Mouse (Mus musculus): Measurements from ENCODE around the gene Nacc1.

Gene Nacc1

GRCm38 (mm10) chr8:84661458-84661871 lies 26.2 kb downstream of the Nacc1 start:
- DNase-seq: no peak

DNA sequence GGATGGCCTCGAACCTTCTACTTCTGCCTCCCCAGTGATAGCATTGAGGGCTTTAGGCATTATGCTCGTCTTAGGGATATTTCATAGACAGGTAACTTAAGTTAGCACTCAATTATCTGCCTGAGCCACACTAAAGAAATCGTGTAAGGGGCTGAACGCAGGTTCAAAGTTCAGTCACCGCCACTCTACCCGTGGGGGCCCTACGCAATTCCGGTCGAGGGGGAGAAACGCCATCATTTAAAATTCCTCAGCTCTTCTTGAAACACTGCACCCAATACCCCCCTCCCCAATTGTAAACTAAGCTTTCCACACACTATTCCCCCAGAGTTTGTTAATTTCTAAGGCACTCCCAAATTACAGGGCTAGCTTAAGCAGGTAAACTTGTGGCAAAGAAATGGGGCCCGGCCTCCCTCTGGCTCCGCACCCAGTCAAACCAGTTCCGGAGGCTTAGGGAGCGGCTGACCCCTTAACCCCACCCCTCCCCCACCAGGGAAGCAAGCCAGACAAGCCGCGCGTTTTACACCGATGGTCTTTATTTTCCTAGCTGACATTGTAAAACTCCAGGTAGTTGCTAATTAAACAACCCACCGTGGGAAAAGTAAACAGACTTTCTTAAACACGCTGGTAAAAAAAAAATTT lies 26.7 kb downstream of the Nacc1 start:
- DNase-seq: no peak

GRCm38 (mm10) chr8:84659936-84660818 lies 27.5 kb downstream of the Nacc1 start:
- DNase-seq: no peak

GRCm38 (mm10) chr8:84658951-84659350 lies 28.7 kb downstream of the Nacc1 start:
- no peak for DNase-seq

DNA sequence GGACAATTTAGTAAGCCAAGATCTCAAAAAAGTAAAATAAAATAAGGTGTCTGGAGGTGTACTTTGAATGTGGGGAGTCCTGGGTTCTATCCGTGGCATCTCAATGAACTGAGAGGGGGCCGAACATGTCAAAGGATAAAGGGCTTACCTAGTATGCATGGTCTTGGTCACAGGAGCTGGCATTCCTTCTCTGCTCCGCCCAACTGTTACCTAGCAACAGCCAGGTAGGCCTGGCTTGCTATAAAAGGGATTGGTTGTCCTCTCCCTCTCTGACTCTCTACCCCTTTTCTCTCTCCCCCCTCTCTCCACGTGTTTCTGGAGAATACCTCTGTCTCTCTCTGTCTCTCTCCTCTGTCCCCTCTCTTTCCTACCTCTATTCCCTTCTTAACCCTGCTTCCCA lies 30.0 kb downstream of the Nacc1 start:
- no peak for DNase-seq

DNA sequence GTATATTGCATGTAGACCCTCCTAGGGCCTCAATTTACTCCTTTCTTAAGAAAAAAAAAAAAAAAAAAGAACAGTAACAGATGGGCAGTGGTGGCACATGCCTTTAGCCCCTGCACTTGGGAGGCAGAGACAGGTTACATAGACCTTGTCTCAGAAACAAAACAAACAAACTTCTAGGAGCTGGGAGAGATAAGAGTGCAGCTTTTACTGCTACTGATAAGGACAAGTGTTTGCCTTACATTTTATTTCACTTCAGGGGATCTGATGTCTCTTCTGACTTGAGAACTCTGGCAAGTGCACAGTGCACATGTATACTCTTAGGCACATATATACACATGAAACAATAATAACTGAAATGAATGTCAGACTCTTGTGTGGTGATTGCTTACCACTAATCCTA lies 30.5 kb downstream of the Nacc1 start:
- no peak for DNase-seq

DNA sequence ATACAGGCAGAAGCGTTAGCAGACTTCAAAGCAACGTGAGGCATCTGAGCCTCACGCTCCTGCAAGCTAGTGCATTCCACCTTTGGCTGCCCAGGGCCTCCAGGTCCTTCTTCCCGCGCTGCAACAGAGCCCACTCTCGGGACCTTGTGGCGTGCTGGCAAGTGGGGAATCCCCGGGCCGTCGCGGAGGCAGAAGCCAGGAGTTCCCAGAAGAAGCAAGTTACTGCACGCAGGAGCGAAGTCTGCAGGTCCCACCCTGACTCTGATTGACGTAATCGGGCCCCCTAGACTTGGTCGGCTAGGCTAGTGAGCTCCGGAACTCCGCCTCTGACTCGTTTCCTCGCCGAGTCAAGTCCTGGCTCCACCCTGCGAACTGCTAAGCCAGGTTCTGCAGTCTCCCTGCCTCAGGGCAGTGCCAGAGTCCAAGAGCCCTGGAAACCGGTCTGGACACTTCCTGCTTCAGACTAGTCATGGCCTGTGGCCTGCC lies 31.0 kb downstream of the Nacc1 start:
- DNase-seq: no peak

- DNase-seq: no peak
Observed at GRCm38 (mm10) chr8:84656191-84656525, 31.5 kb downstream of the Nacc1 start.

GRCm38 (mm10) chr8:84655336-84656190 lies 32.1 kb downstream of the Nacc1 start:
- DNase-seq: no peak

DNA sequence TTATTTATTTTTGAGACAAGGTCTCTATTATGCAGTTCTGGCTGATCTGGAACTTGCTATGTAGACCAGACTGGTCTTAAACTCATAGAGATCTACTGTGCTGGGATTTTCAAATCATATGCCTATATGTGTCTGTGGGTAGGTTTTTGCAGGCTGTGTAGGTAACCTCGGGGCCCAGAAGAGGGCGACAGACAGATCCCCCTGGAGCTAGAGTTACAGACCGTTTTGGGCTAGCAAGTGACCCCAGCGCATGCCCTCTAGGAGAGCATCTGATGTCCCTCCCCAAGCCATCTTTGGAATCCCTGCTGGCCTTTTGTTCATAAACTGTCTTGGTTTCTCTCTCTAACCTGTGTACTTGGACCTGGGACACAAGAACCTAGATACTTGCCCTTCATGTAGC lies 33.1 kb downstream of the Nacc1 start:
- no peak for DNase-seq

DNA sequence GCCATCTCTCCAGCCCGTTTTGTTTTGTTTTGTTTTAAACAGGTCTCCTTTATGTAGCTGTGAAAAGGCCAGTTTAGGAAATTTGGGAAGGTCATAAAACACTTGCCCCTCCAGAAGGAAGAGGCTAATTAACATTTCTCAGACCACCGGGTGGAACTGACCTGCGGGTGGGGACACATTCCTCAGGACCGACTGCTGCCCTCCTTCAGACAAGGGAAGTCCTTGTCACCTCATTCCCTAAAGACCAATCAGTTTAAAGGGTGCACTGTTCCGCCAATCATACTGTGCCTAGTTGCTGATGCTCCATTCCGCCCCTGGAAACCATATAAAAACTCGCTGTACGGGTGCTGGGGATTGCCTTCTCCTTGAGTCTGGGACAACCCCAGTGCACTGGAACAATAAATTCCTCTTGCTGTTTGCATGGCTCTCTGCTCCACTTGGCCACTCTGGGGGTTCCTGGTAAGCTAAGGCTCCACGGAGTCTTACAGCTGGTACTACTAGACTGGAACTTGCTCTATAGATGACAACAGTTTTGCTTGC lies 34.5 kb downstream of the Nacc1 start:
- DNase-seq: no peak

DNA sequence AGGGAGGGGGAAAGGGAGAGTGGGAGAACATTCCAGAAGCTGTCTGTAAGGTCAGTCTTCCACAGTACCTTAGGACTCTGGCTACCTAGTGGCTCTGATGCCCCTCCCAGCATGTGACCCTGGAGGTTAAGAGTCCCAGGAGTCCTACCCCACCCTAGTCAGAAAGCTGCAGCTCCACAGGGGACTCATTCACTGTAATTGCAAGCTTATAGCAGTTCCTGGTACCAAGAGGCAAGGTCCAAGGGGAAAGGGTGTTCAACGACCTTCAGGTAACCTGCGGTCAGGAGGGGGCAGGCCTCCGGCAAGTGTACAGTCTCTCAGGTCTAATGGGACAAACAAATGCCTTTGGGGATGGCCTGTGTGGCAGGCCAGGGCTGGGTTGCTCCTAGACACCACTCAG lies 37.4 kb downstream of the Nacc1 start:
- no peak for DNase-seq

- no peak for DNase-seq
Observed at GRCm38 (mm10) chr8:84647461-84647901, 40.2 kb downstream of the Nacc1 start.

- no peak for DNase-seq
Observed at GRCm38 (mm10) chr8:84646800-84647199, 40.9 kb downstream of the Nacc1 start.

DNA sequence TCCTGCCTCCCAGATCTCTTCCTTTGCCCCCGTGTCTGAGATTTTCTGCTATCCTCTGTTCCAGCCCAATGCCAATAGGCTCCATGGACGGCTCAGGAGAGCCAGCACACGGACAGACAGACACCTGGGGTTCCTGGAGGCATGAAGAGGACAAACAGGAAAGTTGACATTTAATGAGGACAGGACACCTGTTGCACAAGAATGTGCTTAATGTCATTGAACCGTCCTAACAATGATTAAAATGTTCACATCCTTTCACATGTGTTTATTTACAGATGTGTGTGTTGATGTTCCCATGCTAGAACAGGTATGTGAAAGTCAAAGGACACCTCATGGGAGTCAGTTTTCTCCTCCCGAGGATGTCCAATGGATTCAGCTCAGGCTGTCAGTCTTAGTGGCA lies 44.6 kb downstream of the Nacc1 start:
- DNase-seq: no peak

GRCm38 (mm10) chr8:84641578-84642361 lies 45.9 kb downstream of the Nacc1 start:
- no peak for DNase-seq

DNA sequence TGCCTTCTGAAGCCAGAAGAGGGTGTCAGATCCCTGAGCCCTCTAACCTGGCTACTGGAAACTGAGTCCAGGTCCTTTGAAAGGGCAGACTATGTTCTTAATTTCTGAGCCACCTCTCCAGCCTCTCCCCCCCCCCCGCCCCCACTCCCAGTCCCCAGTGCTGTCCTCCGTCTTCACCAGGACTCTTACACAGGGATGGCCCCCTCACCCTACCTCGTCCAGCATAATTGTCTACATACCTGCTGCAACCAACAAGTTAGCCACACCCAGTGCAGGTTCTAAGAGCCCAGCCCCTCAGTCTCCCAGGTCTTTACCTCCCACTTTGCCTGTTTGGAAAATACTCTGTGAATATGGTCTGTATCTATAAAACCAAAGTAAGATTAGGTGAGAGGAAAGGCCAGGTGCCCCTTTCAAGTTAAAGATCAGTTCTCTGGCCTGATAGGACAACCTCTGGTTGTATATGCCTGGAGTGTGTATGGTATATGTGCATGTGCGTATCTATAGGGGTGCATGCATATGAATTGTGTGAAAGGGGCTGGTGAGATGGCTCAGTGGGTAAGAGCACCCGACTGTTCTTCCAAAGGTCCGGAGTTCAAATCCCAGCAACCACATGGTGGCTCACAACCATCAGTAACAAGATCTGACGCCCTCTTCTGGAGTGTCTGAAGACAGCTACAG lies 46.9 kb downstream of the Nacc1 start:
- DNase-seq: no peak

GRCm38 (mm10) chr8:84640010-84640588 lies 47.6 kb downstream of the Nacc1 start:
- no peak for DNase-seq

DNA sequence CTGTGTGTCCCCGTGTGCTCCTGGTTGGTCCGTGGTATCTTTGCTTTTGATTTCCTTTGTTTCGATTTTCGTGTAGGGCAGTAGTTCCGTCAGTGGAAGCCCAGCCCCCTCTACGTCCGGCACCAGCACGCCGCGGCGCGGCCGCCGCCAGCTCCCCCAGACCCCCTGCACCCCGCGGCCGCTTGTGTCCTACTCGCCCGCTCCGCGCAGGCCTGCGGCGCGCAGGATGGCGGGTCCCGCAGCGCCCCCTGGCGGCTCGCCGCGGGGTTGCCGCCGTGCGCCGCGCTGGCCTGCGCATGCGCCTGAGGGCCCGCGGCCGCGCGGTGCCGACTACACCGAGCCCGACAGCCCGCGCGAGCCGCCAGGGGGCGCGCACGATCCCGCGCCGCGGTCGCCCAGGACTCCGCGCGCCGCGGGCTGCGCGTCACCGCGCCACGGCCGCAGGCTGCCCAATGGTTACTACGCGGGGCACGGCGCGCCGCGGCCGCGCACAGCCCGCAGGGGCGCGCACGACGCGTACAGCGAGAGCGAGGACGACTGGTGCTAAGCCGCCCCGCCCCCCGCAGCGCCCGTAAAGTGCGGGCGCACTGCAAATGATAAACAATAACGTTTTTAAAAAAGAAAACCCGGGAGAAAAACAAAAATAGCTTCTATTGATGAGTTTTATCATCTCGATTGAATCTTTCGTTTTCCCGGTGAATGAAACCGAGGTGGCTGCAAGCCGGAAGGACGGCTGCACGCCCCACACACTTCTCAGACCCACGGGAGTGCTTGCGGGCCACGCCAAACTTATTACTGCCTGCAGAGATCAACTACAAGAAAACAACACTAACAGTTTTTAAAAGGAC lies 48.3 kb downstream of the Nacc1 start:
- DNase-seq: peak; percentile 92

- DNase-seq: peak; percentile 46
Observed at GRCm38 (mm10) chr8:84638555-84639161, 49.0 kb downstream of the Nacc1 start.

All from right cerebral cortex, postnatal 4 days (tissue).